Mouse (Mus musculus) adrenal gland, postnatal 10 days (tissue): ENCODE measurements around the gene Rad51d. TPM values are rescaled to one million over a fixed set of nuclear protein-coding genes. Genes with fewer than 3 reads are reported as not detected.

ENCODE experiments used
- DNase-seq: peaks from one replicate; pipeline ENCODE4 v3.0.0; 2021; ENCODE audit warnings: mixed read lengths
- total RNA-seq, 2 experiments: library from RNA; stranded (reverse); gene quantifications; 2 replicates each; pipeline ENCODE4 v1.2.3; 2021

Gene Rad51d
- total RNA-seq, 2 experiments from 2014 or later: 14.8 to 19.3 TPM

DNA sequence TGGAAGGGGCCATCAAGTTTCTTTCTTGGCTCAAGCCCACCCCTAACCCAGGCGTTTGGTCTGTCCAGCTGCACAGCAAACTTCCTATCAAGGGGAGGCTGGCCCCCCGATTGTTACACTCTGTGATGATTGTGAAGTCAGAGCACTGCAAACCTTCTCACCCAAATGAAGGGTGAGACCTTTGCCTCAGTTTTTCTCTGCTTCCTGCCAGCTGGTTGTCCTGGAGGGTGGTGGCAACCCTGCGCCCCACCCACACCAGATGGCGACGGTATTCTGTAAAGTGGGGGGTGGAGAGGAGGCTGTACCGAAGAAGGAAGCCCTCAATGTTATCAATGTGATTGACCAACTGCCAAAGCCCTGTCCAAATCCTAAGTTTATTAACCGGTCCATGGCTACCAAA lies 1.5 kb upstream of the Rad51d start, which contains the start of gene Fndc8:
TSS of gene Fndc8 (plus strand) at position 189 of the 400 bp plus-strand sequence.
- DNase-seq: no peak

DNA sequence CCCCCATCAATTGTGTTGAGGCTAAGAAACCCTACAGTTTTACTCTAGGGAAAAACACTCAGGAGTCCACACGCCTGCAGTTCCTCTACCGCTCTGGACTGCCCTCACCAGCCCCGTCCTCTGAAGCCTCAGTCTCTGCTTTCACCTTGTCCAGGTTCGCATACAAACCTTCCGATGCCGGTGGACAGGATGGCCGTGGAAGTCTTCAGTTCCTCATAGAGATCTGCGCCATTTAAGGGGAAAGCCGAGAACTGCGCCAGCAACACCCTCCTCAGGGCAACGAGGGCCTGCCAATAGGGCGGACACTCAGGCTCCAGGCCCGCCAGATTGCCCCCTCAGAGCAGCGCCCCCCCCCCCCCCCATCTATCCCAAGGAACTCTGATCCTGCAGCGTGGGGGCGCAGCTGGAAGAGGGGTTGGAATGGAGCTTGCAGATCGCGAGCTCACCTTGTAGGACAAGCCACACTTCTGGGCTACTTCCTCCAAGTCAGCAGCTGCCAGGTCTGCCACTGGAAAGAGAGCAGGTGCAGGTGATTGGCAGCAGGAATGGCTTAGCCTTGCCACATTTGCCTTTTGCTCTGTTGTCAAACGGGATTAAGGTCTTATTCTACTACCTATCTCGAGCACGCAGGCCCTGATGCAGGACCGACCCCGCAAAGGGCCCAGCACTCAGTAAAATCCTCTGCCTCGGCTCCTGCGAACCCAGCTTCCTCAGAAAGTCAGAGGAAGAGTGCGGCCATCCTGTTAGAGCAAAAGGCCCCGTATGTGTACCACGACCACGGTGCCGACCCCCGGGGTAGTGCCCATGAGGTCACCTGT lies 681 bp downstream of the Rad51d start:
- DNase-seq: peak; percentile 34

DNA sequence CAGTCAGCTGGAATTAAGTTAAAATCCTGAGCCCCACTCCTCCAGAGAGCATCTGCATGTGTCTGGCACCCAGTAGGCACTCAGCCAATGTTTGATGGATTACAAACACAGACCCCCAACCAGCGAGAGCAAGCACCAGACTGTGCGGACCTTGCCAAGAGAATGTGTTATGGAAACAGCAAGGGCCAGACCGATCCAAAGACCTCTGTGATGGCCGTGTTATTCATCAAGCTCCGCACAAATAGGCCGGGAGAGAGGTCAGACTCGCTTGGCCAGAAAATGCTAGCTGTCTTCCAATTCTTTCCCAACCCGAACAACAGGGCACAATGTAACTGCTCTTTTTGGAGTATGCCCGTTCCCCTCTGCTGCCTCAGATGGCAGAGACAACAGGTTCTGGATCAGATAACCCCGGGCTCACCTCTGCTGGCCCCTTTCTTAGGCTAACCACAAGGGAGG lies 1.9 kb downstream of the Rad51d start:
- peak; percentile 61 for DNase-seq

DNA sequence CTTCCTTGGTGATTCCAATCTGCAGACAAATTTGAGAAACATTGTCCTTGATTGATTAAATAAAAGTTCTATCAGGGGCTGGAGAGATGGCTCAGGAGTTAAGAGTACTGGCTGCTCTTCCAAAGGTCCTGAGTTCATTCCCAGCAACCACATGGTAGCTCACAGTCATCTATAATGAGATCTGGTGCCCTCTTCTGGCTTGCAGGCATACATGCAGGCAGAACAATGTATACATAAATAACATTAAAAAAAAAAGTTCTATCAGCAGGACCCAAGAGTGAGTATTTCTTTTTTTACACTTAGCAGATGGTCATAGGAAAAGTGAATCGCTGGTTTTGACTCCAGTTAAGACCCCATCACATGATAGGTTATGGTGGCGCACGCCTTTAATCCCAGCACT lies 3.9 kb downstream of the Rad51d start:
- DNase-seq: no peak

DNA sequence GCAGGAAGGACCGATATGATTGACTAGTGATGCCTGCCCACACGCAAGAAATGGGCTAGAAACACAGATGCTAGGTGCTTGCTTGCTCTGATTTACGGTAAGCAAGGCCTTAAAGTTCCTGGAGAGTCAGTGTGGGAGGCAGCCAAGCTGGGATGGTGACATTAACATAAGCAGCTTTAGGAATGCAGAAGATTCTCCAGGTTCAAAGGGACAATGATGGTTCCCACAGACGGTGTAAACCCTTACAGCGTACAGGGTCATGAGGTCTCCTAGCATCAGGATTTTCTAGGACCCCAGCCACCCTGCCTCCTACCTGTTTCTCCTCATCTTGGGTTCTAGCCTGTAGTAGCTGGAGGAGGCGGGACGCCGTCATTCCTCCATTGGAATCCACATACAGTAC lies 7.2 kb downstream of the Rad51d start:
- no peak for DNase-seq

DNA sequence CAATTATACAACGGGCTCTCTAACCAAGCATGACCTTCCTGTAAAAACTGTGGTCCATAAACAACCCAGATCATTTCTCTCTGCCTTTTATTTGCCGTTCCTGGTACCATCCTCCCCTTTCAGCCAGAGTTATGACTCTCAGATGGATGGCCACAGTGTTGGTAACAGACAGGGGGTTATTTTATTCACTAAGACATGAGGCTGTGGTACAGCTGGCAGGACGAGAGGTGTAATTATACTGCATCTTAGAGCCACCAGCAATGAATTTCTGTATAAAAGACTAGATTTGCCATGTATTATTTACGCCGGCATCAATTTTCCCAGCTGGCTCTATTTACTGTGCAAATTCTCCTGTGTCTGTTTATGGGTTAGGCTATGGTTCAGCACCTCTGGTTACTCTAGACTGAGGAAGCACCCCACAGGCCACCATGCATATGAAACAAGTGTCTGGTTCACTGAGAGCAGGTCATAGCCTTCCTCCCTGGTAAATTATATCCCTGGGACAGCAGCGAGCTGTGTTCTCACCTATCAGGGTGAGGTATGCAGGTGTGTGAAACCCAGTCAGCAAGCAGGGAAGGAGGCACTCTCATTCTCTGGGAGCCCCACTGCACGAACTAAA lies 12.6 kb downstream of the Rad51d start:
- DNase-seq: no peak

DNA sequence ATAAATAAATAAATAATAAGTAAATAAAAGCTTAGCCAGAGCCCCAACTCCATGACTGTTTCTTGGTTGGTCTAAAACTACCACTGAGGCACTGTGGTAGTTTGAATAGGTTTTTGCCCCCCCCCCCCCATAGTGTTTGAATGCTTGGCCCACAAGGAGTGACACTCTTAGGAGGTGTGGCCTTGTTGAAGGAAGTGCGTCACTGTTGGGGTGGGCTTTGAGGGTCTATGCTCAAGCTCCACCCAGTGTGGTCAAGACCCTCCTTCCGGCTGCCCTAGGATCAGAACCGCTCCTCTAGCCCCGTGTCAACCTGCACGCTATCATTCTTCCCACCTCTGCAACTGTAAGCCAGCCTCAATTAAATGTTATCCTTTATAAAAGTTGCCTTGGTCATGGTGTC lies 14.8 kb downstream of the Rad51d start:
- no peak for DNase-seq

DNA sequence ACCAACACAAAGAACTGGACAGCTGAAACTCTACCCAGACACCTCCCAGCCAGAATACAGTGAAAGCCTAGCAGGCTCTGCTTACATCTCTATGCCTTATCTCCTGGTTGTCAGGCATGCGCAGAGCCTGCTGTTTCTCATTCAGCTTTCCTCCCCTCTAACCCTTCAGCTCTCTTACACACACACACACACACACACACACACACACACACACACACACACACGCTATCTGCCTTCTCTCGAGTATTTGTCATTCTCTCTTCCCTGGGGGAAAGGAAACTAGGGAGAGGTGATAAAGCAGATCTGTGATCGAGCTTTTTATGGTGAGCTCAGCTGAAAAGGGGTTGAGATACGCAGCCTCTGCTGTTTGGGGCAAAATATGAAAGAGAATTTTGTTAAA lies 15.5 kb downstream of the Rad51d start:
- DNase-seq: no peak

DNA sequence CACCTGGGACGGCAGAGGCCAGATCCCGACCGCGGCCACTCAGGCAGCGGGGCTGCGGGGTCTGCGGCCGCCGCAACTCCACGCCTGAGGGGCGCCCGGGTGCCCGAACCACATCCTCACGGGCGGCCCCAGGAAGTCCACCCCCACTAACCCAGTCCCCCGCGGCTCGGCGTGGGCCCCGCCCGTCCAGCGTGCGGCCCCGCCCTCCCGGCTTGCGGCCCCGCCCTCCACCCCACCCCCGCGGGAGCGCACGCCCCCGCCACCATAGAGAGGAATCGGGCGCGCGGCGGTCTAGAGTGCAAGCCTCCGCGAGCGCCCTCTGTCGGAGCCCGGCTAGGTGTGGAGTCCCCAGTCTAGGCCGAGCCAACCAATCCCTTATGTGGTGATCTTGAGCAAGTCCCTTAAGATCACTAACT lies 19.4 kb downstream of the Rad51d start, which contains the start of gene Rffl:
TSS of gene Rffl (minus strand) at position 180 of the 416 bp plus-strand sequence.
- DNase-seq: peak; percentile 98

DNA sequence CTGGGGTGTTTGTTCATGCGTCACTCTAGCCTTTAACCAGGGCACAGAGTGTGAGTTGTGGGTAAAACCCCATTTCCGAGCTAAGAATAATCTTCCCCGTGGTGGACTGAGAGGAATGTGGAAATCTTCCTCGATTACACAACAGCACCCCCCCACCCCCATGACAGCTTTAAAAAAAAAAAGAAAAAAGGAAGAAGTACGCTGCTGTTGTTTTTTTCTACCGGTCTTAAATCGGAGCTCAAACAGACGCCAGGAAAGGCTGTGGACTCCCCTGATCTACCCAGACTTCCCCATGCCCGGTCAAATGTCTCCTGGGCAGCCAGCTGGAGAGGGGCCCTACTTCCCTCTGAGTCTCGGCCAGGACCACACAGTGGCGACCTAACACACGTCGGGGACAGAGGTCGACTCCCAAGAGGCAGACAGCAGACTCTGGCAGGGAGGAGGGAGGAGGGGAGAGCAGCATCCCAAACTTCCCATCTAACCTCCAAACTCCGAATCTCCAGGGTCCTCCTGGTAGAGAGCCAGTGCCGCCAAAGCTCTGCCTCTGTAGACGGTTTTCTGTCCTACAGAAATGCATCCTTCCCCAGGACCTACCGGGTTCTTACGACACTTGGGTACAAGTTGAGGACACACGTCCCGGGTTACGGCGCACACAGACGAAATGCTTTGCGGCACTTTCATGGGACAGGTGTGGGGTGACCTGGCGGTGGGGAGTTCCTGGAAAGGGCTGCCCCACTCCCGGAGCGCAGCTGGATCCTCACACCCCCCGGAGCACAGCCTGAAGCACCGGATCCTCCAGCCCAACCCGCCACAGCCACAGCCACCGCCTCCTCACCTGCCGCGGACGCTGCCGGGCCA lies 20.0 kb downstream of the Rad51d start:
- DNase-seq: peak; percentile 60

DNA sequence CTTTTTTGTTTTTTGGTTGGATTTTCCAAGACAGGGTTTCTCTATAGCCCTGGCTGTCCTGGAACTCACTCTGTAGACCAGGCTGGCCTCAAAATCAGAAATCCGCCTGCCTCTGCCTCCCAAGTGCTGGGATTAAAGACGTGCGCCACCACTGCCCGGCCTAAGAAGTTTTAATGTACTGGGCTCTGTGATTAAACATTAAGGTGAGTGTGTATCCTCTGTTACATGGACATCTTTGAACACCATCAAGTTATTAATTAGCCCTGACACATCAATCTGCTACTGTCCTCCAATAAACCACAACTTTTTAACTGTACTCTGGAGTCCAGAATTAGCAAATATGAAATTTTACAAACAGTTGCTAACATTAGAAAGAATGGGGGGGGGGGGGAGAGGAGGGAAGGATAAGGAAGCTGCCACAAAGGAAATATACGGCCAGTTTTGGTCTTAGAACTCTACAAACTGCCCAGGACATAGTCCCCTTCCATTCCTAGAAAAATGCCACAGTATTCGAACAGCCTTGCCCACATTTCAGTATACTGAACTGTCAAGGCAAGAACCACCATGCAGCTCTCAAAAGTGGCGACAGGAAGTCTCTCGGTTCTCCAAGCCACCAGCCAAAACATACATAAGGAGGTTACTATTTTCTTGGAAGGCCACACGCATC lies 20.8 kb downstream of the Rad51d start:
- no peak for DNase-seq

DNA sequence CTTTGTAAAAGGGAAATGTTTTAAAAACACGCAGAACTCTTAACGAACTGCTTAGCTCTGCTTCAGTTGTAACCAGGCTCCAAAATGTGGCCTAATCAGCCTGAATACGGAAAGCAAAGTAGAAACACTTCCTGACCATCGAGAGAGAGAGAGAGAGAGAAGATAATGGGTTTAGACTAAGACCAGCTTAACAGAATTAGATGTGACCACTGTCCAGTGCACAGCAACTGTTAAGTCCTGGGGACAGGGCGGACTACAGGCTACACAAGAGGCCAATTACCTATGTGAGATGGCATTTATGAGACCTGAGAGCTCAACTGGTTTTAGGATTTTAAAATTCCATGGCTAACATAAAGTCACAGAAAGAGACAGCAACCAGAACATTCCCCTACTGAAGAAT lies 22.5 kb downstream of the Rad51d start:
- no peak for DNase-seq

DNA sequence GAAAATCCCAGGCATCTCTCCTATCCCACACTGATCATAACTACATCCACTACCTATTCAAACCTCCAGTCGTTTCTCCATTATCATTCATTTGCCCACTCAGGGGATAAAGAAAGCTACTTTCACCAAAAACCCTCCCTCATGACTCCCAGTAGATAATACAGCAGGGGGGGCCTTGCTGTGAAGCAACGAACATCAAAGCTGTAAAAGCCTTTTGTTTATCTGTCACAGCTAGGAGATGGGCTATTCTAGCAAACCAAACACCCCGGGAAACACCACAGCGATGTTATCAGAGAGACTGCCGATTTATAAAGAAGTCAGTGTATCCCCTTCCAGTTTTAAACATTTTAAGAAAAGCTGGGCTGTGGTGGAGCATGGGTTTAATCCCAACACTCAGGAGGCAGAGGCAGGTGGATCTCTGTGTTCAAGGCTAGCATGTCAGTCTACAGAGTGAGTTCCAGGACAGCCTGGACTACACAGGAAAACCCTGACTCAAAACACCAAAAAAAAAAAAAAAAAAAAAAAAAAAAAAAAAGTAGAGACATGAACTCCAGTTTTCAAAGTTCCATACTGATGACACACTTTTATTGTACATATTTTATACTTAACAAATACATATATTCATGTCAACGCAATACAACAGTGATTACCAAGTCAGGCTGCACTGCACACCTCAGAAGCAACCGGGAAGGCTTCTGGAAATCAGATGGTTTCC lies 23.4 kb downstream of the Rad51d start:
- no peak for DNase-seq

DNA sequence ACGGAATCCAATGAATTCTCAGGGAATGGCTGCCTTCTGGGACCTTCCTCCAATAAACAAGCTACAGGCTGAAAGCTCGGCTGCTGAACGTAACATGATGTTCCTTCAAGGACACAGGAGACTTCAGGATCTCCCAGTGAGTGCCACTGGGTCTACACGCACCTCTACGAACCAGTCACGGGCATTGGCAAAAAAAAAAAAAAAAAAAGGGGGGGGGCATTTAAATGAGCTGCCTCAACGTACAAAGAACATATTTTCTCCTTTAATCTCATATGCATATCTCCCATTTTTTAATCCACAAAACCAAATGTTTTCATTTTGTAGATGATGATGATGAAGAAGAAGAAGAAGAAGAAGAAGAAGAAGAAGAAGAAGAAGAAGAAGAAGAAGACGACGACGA lies 24.5 kb downstream of the Rad51d start:
- DNase-seq: no peak

DNA sequence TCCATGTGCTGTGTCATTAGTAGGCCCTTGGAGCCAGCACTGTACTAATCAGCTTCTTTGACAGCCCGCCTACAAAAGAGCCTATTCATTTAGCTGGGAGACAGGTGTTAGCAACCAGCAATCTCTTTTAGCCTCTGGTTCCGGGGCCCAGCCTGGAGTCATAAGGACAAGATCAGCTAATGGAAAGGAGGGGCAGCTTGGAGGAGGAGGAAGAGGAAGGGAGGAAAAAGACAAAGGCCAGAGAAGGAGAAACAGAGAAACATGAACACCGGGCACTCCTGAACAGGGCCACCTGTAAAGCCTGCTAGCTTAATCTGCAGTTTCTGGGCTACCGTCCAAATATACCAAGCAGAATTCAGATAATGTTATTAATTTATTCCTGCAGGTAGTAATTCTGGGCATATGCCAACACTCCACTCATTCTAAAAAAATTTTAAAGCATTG lies 26.9 kb downstream of the Rad51d start:
- no peak for DNase-seq

DNA sequence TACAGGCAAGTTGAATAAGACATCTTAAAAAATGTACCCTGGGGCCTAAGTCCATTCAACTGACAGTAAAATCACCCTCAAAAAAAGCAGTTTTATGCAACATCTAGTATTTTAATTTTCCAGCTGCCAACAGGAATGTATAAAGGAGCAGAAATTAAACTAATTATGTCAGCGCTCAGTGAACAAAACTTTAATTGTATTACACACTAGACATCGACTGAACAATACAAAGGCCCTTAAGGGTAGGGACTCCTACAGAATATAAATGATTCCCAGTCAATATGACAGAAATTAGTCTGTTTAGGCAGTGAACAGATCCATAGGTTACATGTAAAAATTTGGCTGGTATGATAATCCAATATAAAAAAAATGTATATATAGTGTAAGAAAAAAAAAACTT lies 27.4 kb downstream of the Rad51d start:
- DNase-seq: no peak

DNA sequence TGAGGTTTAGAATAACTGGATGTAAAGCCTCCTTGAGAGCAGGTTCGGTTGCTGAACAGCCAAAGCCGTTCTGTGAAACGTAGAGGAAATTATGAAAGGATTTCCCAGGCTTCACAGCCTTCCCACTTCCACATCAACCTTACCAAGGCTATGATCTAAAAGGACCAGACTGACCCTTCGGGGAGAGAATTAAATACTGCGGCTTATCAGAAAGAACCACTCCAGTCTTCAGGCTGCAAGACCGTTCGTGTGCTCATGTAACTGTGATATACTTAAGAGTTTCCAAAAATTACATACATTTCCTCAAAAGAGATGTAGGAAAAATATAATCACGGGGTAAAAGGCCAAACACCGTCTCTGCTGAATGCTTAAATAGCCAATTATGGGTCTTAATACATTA lies 27.8 kb downstream of the Rad51d start:
- no peak for DNase-seq

DNA sequence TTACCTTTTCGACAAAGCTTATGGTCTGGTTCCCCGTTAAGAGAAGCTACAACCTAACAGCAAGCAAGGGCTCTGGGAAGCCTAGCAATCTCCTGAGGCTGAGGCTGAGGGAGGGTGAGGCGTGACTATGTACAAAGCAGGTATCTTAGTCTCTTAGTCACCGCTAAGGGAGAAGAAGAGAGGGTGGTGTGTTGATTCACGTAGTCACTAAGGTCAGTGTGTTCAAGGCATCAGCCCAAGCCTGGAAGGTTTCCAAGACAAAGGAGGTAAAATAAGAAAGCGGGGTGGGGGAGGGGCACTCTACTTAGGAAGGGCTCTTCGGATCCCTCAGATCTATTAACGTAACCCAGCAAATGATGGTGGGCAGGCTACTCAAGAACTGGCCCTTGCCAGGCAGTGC lies 28.9 kb downstream of the Rad51d start:
- DNase-seq: peak; percentile 27

DNA sequence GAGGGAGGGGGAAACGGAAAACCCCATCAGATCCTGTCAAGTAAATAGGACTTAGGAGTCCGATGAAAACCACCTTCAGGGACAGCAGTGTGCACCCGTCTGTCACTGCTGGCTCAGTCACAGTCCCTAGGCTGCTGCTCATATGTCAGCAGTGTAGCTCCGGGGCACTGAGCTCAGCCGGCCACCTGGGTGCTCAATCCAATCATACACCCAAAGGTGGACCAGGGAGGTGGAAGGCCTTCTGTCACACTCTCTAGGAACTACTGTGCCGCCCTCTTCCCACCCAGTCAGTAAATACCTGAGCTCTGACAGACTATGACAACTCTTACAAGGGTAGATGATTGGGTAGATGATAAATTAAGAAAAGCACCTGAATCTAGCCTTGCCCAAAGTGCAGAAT lies 29.7 kb downstream of the Rad51d start:
- DNase-seq: no peak

DNA sequence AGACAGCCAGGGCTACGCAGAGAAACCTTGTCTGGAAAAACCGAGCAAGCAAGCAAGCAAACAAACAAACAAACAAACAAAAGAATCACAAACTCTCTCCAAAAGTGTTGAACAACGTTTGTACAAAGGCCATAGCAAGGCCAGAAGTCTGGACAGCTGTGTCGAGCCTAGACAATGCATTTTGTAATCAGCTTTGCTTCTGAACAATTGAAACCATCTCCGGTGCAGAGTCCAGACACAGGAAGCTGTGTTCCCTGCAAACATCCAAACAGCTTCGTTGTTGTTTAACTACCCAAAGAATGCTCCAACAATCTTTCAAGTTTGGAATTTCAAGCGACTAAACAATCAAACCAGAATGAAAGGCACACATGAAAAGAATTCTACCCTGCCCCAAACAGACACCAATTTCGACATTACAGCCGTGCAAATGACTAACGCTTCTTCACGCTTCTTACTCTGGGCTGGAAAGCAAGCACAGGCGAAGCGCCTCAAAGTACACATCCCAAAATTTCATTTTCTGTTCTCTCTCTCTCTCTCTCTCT lies 33.0 kb downstream of the Rad51d start:
- no peak for DNase-seq

DNA sequence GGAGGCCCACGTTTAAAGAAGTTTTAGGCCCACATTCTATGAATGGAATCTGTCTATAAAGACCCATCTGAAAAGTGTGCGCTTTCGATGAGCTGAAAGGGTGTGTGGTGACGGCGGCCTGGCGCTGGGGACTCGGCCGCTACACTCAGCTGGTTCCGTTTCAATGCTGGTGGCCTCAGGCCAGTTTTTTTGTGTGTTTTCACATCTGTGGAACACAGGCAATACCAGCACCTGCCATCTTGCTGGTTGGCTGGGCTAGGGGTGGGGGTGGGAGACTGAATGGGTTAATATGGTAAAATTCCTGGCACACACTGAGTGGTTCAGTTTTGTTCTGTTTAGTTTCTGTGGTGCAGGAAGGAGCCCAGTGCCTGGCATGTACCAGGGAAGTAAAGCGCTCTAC lies 34.4 kb downstream of the Rad51d start:
- no peak for DNase-seq
